Mouse (Mus musculus) heart, embryonic 10.5 days (tissue): ENCODE measurements around the gene Dusp11. TPM values are rescaled to one million over a fixed set of nuclear protein-coding genes. Genes with fewer than 3 reads are reported as not detected.
"Not testable (repeated sequence)": the region's sequence is repeated elsewhere in the genome, so short reads cannot be mapped to it uniquely, and the experiment has no call there.

ENCODE experiments used
- DNase-seq: peaks from one replicate; pipeline ENCODE4 v3.0.0-alpha.2; 2017; ENCODE audit warnings: low spot score
- H3K27ac ChIP-seq: fragments of 300-500 bp; sonication (generic); 2 replicates; pipeline ENCODE4 v1.5.1; 2016; ENCODE audit warnings: mild to moderate bottlenecking
- H3K27me3 ChIP-seq: fragments of 300-500 bp; sonication (generic); 2 replicates; pipeline ENCODE4 v1.6.1; 2016; ENCODE audit warnings: mild to moderate bottlenecking; ENCODE audit not compliant: poor library complexity, insufficient read depth, severe bottlenecking
- H3K36me3 ChIP-seq: fragments of 300-500 bp; sonication (generic); 2 replicates; pipeline ENCODE4 v1.6.1; 2016; ENCODE audit warnings: mild to moderate bottlenecking, moderate library complexity
- H3K4me1 ChIP-seq: fragments of 300-500 bp; sonication (generic); 2 replicates; pipeline ENCODE4 v1.6.1; 2016; ENCODE audit warnings: mild to moderate bottlenecking
- H3K4me3 ChIP-seq: fragments of 300-500 bp; sonication (generic); 2 replicates; pipeline ENCODE4 v1.5.1; 2016; ENCODE audit warnings: mild to moderate bottlenecking, moderate library complexity
- H3K9me3 ChIP-seq: fragments of 300-500 bp; sonication (generic); 2 replicates; pipeline ENCODE4 v1.6.1; 2016; ENCODE audit warnings: mild to moderate bottlenecking, moderate library complexity
- WGBS: fragments of 180-500 bp; shearing (Covaris S2); methylation state at CpG from one replicate; pipeline ENCODE4 v1.1.7; 2016; 5-methylcytosine and 5-hydroxymethylcytosine counted together
- polyA plus RNA-seq: library from polyadenylated mRNA; unstranded; fragments of >200 nt; fragmentation: Nextera tagmentation; extraction: Ambion mirVana; gene quantifications from 2 replicates; pipeline ENCODE4 v1.2.1, GENCODE M21; 2016

Gene Dusp11
- polyA plus RNA-seq, 1 experiment from 2014 or later: 39.9 TPM

DNA sequence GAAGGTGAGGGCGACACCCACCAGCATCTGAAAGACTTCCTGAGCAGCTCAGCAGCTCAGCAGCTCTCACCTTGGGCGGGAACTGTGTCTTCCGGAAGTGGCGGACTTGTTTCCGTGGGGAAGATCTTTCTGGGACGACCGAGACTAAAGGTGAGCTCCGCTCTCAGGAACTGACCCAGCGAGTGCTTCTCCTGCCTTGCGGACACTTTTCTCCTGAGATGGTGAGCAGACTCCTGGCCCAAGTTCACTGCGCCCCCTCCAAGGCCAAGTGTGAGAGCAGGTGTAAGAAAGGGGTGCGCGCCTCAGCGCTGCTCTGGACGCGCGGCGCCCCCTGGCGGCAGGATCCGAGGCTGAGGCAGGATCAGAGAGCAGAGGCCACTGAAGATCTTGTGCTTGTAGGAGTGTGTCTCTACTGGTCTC lies 56.8 kb downstream of the Dusp11 start, which contains the start of gene Nat8f4:
TSS of gene Nat8f4 (minus strand) at position 243 of the 420 bp plus-strand sequence.
- H3K4me1 ChIP-seq, DNase-seq, H3K36me3 ChIP-seq, H3K27me3 ChIP-seq, H3K9me3 ChIP-seq: not testable (repeated sequence)
- 17% methylated on average over 20 of the region's 20 CpGs for WGBS
- H3K27ac ChIP-seq: 0 out of 2 replicates have a peak within 1 kb of the TSS, but pooled peaks have one; percentile 29
- peak within 1 kb of the TSS; percentile 50 for H3K4me3 ChIP-seq

DNA sequence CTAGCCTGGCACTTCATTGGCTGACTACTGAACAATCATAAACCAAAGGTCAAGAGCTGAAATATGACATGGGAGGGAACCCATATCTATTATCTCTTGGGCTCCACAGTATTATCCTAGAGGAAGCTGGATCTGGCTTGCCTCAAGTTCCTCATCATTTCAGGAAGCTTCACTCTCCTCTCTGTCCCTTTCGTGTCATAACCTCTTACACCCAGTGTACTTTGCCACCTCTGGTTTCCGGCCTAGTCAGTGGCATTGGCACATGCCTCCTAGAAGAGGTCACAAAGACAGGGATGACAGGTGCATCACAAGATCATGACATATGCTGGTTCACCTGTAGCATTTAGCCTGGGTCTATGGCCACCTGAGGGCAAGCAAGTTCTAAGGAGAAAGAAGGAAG lies 59.2 kb downstream of the Dusp11 start:
- Histone ChIP-seq H3K4me1 (no peaks in the 10 kb centered on the region), H3K27ac (no peak overlapping the region), H3K36me3 (no peaks in the 10 kb centered on the region), H3K4me3 (no peak overlapping the region), H3K27me3 (peaks cover 9% of the 10 kb centered on the region; the same call in 1 of the 2 replicates), H3K9me3 (no peaks in the 10 kb centered on the region)
- DNase-seq: no peak
- WGBS: 74% methylated on average over 2 of the region's 2 CpGs

DNA sequence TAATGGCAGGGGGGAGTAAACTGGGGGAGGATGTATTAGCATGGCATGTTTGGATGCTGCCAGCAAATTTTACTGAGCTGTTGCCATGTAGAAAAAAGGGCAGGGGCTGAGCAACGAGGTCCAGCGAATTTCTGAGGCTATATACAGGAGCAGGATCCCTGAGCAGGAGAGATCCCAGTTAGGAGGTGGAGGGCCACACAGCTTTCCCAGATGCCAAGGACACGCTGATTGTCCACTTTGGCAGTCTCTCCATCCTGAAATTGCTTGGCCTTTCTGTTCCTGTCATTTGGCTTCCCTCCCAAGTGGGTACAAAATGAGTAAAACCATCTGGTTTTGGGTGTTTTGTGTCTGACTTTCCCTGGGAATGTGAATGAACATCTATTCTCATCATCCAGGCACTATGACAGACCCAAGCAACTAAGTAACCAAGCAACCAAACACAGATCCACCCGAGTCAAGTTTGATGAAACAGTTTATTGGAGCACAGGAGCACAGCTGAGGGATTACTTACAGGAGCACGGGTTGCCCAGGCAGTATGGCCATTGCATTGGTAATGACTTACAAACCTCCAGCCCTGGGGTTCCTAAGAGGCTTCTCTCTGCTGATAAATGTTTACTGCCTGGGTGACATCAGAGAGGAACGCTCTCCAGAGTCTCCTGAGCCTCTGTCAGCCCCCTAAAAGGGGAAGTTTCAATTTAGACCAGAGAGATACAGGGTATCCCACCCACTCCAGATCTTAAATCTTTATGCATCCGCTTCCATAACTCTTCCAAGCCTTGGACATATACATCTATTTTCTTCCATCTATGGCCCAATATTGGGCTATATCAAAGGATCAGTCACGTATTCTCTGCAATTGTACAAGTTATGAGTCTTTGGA lies 62.6 kb downstream of the Dusp11 start:
- not testable (repeated sequence) for DNase-seq, H3K27me3 ChIP-seq, H3K36me3 ChIP-seq, H3K27ac ChIP-seq, H3K4me1 ChIP-seq, H3K9me3 ChIP-seq, H3K4me3 ChIP-seq
- 75% methylated on average over 7 of the region's 8 CpGs for WGBS

DNA sequence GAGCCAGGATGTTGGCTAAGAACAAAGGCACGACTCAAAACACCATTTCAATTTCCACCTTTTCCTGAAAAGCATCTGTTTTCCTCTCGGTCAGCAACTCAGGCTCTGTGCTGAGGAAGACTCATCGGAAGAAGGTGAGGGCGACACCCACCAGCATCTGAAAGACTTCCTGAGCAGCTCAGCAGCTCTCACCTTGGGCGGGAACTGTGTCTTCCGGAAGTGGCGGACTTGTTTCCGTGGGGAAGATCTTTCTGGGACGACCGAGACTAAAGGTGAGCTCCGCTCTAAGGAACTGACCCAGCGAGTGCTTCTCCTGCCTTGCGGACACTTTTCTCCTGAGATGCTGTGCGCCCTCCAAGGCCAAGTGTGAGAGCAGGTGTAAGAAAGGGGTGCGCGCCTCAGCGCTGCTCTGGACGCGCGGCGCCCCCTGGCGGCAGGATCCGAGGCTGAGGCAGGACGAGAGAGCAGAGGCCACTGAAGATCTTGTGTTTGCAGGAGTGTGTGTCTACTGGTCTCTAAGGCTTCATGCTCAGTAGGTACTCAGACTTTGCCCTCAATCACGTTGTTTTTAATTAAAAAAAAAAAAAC lies 66.3 kb downstream of the Dusp11 start:
- H3K27me3 ChIP-seq, H3K36me3 ChIP-seq, H3K27ac ChIP-seq, DNase-seq, H3K4me3 ChIP-seq, H3K4me1 ChIP-seq: not testable (repeated sequence)
- peaks cover 11% of the 10 kb centered on the region; the same call in 1 of the 2 replicates for H3K9me3 ChIP-seq
- 66% methylated on average over 25 of the region's 25 CpGs for WGBS

Other genes starting within 250 kb of the Dusp11 start
- 0.09 TPM in 1 of 2 replicates, not detected in the other for gene Nat8f7, start 248.5 kb downstream of the Dusp11 start, polyA plus RNA-seq
- gene Nat8f3, start 195.9 kb downstream of the Dusp11 start, polyA plus RNA-seq: 0.20 and 0.33 TPM in 2 replicates
- not detected in 2 replicates for gene Nat8f6, start 140.7 kb downstream of the Dusp11 start, polyA plus RNA-seq
- gene Nat8f5, start 140.7 kb downstream of the Dusp11 start, polyA plus RNA-seq: not detected in 2 replicates
- not detected in 2 replicates for gene Nat8, start 129.6 kb downstream of the Dusp11 start, polyA plus RNA-seq
- not detected in 2 replicates for gene Nat8f2, start 92.5 kb downstream of the Dusp11 start, polyA plus RNA-seq
- 1.5 and 2.5 TPM in 2 replicates for gene Nat8f4, start 56.8 kb downstream of the Dusp11 start, polyA plus RNA-seq
- gene Tprkb, start 49.8 kb downstream of the Dusp11 start, polyA plus RNA-seq: 24.5 and 28.8 TPM in 2 replicates
- gene Nat8f1, start 46.0 kb downstream of the Dusp11 start, polyA plus RNA-seq: 4.3 and 5.8 TPM in 2 replicates
- gene Figla, start 54.5 kb upstream of the Dusp11 start, polyA plus RNA-seq: not detected in 2 replicates
- gene Add2, start 67.0 kb upstream of the Dusp11 start, polyA plus RNA-seq: 12.1 and 16.0 TPM in 2 replicates
- gene Tgfa, start 233.6 kb upstream of the Dusp11 start, polyA plus RNA-seq: 3.2 and 3.7 TPM in 2 replicates